Mouse (Mus musculus): ENCODE data around the gene Apol6.

- no peak for TF ChIP-seq CTCF (IDR thresholded peaks at IDR 0.05; ENCODE audit: borderline replicate concordance, extremely low read depth, insufficient read depth, insufficient read length)
- no peak for TF ChIP-seq POLR2A (IDR thresholded peaks at IDR 0.05; ENCODE audit: borderline replicate concordance, extremely low read depth, insufficient read depth, insufficient read length, poor library complexity, severe bottlenecking)
Observed at GRCm38 (mm10) chr15:77077906-77078305, 33.4 kb downstream of the Apol6 start.
